Mouse (Mus musculus) ES-Bruce4 (cell line): Measurements from ENCODE around the gene 2310033P09Rik. TPM values are rescaled to one million over a fixed set of nuclear protein-coding genes. Genes with fewer than 3 reads are reported as not detected.
A peak's percentile ranks its signal among the peaks of the same experiment; 100 is the strongest.

ENCODE experiments used
- H3K27ac ChIP-seq: 2 replicates; pipeline ENCODE4 v1.5.1; 2012; ENCODE audit warnings: low read length, inconsistent platforms; ENCODE audit not compliant: insufficient read depth
- H3K27me3 ChIP-seq: 2 replicates; pipeline ENCODE4 v1.6.1; 2012; ENCODE audit warnings: mild to moderate bottlenecking, low read length, inconsistent platforms; ENCODE audit not compliant: control insufficient read depth, poor library complexity, insufficient read depth, severe bottlenecking
- H3K36me3 ChIP-seq: 2 replicates; pipeline ENCODE4 v1.6.1; 2012; ENCODE audit warnings: inconsistent platforms, mild to moderate bottlenecking, low read length, moderate library complexity; ENCODE audit not compliant: control insufficient read depth, poor library complexity, insufficient read depth, severe bottlenecking
- H3K4me1 ChIP-seq: one replicate; pipeline ENCODE4 v1.8.1; 2011; ENCODE audit warnings: low read length; ENCODE audit not compliant: control insufficient read depth, insufficient read depth
- H3K4me3 ChIP-seq: 2 replicates; pipeline ENCODE4 v1.5.1; 2011; ENCODE audit warnings: low read depth, mild to moderate bottlenecking, low read length
- H3K9ac ChIP-seq: 2 replicates; pipeline ENCODE4 v1.6.1; 2012; ENCODE audit warnings: low read depth, mild to moderate bottlenecking, inconsistent platforms; ENCODE audit not compliant: poor library complexity, severe bottlenecking
- H3K9me3 ChIP-seq: replicated peaks from 2 replicates; pipeline ENCODE4 v1.6.1; 2012; ENCODE audit warnings: mild to moderate bottlenecking, low read length, inconsistent platforms; ENCODE audit not compliant: control insufficient read depth, poor library complexity, insufficient read depth, severe bottlenecking
- CTCF ChIP-seq: IDR thresholded peaks from one replicate; pipeline ENCODE4 v1.8.1; 2011; ENCODE audit warnings: low read depth, low read length
- EP300 ChIP-seq: IDR thresholded peaks from 2 replicates; pipeline ENCODE4 v1.6.1; 2011; ENCODE audit warnings: low read depth, low read length; ENCODE audit not compliant: insufficient read depth
- POLR2A ChIP-seq: IDR thresholded peaks from one replicate; pipeline ENCODE4 v1.8.1; 2011; ENCODE audit warnings: low read length; ENCODE audit not compliant: insufficient read depth
- polyA plus RNA-seq: library from polyadenylated mRNA; stranded (reverse); fragments of >200 nt; gene quantifications from 2 replicates; pipeline ENCODE4 v1.2.4, GENCODE M21; 2011; ENCODE audit warnings: low read depth; ENCODE audit not compliant: missing spikeins, insufficient read depth, insufficient read length

2310033P09Rik gene
- polyA plus RNA-seq, 1 experiment = 14.3 TPM

DNA sequence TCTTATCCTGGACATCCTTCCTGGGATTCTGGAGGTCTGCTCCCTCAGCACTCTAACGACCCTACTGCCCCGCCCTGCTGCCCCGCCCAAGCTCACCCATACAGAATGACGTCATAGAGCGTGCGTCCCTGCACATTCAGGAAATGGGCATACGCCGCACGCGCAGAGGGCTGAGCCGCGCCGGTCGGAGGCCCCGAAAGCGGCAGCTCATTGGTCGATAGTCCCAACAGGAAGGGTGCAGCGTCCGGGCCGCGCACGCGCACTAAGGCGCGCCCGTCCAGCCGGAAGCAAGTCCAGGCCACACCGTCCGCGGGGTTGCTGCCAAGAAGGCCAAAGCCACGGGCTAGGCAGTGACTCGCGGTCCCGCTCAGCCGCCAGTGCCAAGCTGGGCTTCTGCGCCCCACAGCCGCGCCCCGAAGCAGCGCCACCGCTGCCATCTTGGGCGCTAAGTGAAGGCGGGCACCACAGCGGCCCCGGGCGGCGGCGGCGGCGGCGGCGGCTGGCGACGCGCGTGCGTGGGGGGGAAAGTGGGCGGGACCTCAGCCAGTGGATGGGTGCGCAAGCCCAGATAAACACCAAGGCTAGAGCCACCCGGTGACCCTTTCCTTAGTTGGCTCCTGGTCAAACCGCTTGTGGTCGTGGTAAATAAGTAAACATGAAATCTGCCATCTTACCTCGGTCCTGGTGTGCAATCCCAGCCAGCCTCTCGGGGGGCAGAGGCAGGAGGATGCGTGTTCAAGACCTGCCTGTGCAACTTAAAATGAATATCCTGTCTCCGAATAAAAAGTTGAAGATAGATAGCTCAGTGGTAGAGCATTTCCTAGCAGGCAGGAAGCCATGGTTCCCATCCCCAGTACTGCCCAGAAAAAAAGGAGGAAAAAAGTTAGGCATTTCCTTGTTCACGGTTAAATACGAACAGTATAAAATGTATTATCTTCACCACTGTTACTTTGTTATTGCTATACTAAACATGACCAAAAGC is 44.6 kb upstream of the 2310033P09Rik start, which contains the start of gene Iba57:
TSS of gene Iba57 (minus strand) at position 485 of the 982 bp plus-strand sequence.
- H3K36me3 ChIP-seq = no peaks in the 10 kb centered on the region
- H3K27ac ChIP-seq = peak within 1 kb of the TSS; percentile 79
- no peaks in the 10 kb centered on the region for H3K27me3 ChIP-seq
- peak within 1 kb of the TSS; percentile 75 for H3K9ac ChIP-seq
- TF ChIP-seq EP300 (peak; percentile 26; the same call in 1 of the 2 replicates), CTCF (no peak), POLR2A (peak; percentile 62)
- no peaks in the 10 kb centered on the region for H3K4me1 ChIP-seq
- no peaks in the 10 kb centered on the region for H3K9me3 ChIP-seq
- H3K4me3 ChIP-seq = peak within 1 kb of the TSS; percentile 93

DNA sequence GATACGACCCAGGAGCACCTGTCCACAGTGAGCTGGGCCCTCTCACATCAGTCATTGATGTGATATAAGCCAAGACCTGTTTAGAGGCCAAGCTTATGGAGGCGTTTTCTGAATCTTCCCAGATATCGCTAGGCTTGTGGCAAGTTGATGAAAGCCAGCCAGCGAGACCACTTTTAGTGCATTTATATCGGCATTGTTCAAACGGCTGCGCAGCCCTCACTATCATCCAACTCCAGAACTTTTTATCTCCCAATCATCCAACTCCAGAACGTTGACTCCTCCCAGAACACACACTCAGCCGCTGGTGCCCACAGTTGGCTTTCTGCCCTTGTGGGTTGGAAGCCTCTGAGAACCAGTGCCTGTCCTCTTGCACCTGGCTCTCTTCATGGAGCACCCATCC is 43.7 kb upstream of the 2310033P09Rik start:
- Histone ChIP-seq H3K27me3 (no peaks in the 10 kb centered on the region), H3K9me3 (no peaks in the 10 kb centered on the region), H3K4me1 (no peaks in the 10 kb centered on the region), H3K36me3 (no peaks in the 10 kb centered on the region), H3K4me3 (peak overlapping the region; percentile 29), H3K27ac (peak overlapping the region; percentile 79), H3K9ac (peak overlapping the region; percentile 75)
- no peak for TF ChIP-seq POLR2A
- no peak for TF ChIP-seq CTCF
- no peak for TF ChIP-seq EP300

GRCm38 (mm10) chr11:59165616-59166241 is 42.4 kb upstream of the 2310033P09Rik start:
- Histone ChIP-seq H3K4me3 (no peak overlapping the region), H3K9me3 (no peaks in the 10 kb centered on the region), H3K27ac (no peak overlapping the region), H3K4me1 (no peaks in the 10 kb centered on the region), H3K27me3 (no peaks in the 10 kb centered on the region), H3K9ac (no peak overlapping the region), H3K36me3 (no peaks in the 10 kb centered on the region)
- TF ChIP-seq POLR2A (no peak), EP300 (no peak), CTCF (no peak)

DNA sequence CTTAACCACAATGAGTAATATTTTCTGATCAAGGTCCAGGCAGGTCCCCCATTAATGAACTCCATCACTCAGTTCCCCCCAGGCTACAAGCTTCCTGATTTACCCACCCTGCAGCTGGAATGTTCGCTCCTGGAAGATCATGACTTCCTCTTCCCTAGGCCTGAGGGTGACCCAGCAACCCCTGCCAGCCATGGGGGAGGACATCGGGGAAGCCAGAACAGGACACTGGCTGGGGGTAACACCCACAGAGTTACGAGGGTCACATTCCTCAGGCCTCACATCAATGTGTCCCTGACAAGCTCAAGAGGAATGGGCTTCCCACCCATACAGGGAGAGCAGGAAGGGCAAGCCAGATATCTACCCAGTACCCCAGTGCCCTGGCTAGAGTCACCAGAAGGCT is 38.3 kb upstream of the 2310033P09Rik start:
- no peaks in the 10 kb centered on the region for H3K36me3 ChIP-seq
- H3K9me3 ChIP-seq = no peaks in the 10 kb centered on the region
- H3K9ac ChIP-seq = no peak overlapping the region
- no peak for TF ChIP-seq EP300
- TF ChIP-seq CTCF = no peak
- TF ChIP-seq POLR2A = no peak
- no peaks in the 10 kb centered on the region for H3K4me1 ChIP-seq
- no peak overlapping the region for H3K27ac ChIP-seq
- no peaks in the 10 kb centered on the region for H3K27me3 ChIP-seq
- no peak overlapping the region for H3K4me3 ChIP-seq

DNA sequence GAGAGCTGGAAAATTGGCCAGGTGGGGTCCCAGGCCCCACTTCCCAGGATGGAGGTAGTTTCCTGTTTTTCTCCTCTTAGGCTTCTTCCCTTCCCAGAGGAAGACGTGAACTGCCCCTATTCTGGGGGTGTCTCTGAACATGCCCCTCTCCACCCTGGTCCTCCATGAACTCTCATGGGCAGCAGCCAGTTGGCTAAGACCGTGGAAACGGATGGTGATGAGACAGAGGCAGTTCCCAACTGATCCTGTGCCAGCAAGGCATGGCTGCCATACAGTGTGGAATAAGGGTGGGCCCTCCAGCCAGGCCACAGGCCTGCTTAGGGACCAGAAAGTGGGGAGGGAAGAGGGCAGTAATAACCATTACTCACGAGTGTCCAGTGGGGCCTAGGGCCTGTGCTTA is 37.6 kb upstream of the 2310033P09Rik start:
- no peak for TF ChIP-seq POLR2A
- no peak overlapping the region for H3K9ac ChIP-seq
- H3K9me3 ChIP-seq = no peaks in the 10 kb centered on the region

More for the DNA sequence above, 37.6 kb upstream of the 2310033P09Rik start:
- Histone ChIP-seq H3K27me3 (no peaks in the 10 kb centered on the region), H3K27ac (no peak overlapping the region), H3K36me3 (no peaks in the 10 kb centered on the region), H3K4me3 (no peak overlapping the region), H3K4me1 (no peaks in the 10 kb centered on the region)
